Mouse (Mus musculus) testis, adult 2 months (tissue): ENCODE measurements around the gene Wbp4. TPM values are rescaled to one million over a fixed set of nuclear protein-coding genes. Genes with fewer than 3 reads are reported as not detected.
A peak's percentile ranks its signal among the peaks of the same experiment; 100 is the strongest.

Experiments
- H3K27ac ChIP-seq: fragments of 200-500 bp; 2 replicates; pipeline ENCODE4 v1.5.1; 2012; ENCODE audit warnings: low read depth, low read length; ENCODE audit not compliant: control insufficient read depth, insufficient read depth
- H3K27me3 ChIP-seq: fragments of 200-500 bp; 2 replicates; pipeline ENCODE4 v1.6.1; 2012; ENCODE audit warnings: mild to moderate bottlenecking, low read length, moderate library complexity; ENCODE audit not compliant: control insufficient read depth, insufficient read depth
- H3K36me3 ChIP-seq: fragments of 200-500 bp; 2 replicates; pipeline ENCODE4 v1.6.1; 2012; ENCODE audit warnings: mild to moderate bottlenecking, low read length; ENCODE audit not compliant: control insufficient read depth, insufficient read depth
- H3K4me1 ChIP-seq: fragments of 200-500 bp; 2 replicates; pipeline ENCODE4 v1.6.1; 2012; ENCODE audit warnings: low read length; ENCODE audit not compliant: control insufficient read depth, insufficient read depth
- H3K4me3 ChIP-seq: fragments of 200-500 bp; 2 replicates; pipeline ENCODE4 v1.5.1; 2012; ENCODE audit warnings: low read depth, mild to moderate bottlenecking, low read length, moderate library complexity, mixed read lengths; ENCODE audit not compliant: control insufficient read depth
- CTCF ChIP-seq: fragments of 200-500 bp; IDR thresholded peaks from 2 replicates; pipeline ENCODE4 v1.5.1; 2012; ENCODE audit warnings: low read depth, mild to moderate bottlenecking, inconsistent platforms, low read length, moderate library complexity; ENCODE audit not compliant: control insufficient read depth, insufficient read depth, insufficient replicate concordance
- POLR2A ChIP-seq: fragments of 200-500 bp; IDR thresholded peaks from 2 replicates; pipeline ENCODE4 v1.6.1; 2012; ENCODE audit warnings: low read depth, mild to moderate bottlenecking, inconsistent platforms, low read length, moderate library complexity; ENCODE audit not compliant: control insufficient read depth
- polyA plus RNA-seq: library from polyadenylated mRNA; depleted of rRNA; stranded (reverse); fragments of >200 nt; gene quantifications from 2 replicates; pipeline ENCODE4 v1.2.3, GENCODE M21; 2012

The Wbp4 gene
- polyA plus RNA-seq, 1 experiment = 11.2 TPM

DNA sequence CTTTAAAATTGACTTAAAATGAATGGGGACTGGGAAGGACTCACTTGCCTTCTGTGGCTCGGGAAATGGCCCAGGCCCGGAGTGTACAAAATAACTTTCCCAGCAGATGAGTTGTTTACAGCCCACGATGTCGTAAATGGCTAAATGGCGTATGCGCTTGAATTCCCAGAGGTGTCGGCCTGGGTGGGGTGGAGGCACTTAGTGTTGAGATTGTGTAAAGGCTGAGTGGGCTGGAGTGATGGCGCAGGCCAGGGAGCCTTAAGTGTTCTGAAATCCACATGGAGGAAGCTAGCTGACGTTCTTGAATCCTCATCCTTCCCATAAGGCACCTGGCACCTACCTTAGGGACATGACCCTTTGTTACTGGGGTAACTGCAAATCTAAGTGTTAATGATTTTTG lies 7.2 kb upstream of the Wbp4 start:
- no peak for TF ChIP-seq CTCF
- no peaks in the 10 kb centered on the region for H3K36me3 ChIP-seq
- peaks cover 11% of the 10 kb centered on the region for H3K4me1 ChIP-seq
- H3K4me3 ChIP-seq = no peak overlapping the region
- H3K27me3 ChIP-seq = no peaks in the 10 kb centered on the region
- no peak overlapping the region; the same call in 1 of the 2 replicates for H3K27ac ChIP-seq

DNA sequence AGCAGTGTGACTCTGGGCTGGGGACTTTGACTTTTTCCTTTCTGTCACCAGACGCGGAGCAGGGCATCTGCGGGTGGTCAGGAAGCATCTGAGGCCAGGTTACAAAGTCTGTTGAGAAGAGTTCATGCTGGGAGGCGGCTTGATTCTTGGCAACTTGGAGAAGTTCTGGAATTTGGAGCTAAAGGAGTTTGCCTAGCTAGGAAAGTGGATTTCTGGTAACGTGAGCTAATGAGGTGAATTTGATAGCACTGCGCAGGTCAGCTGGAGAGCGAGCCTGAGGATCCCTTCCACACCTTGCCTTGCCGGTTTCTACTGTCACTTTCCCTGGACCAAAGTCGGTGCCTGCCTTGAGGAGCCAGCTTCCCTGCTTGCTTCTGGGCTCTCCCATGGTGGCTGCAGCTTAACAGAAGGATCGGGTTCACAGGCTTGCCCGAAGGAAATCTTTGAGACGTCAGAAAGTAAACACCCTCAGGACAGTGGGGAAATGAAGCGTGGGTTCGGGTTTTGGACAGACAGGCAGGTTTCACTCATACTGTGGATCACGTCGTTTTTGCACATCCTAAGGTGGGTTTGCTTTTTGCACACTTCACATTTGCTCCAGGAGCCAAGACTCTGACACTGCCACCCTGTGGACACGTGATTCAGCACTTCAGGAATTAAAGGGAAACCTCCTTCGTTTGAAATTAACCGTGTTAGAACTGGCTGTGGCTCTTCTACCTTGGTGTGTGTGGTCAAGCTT lies 5.8 kb upstream of the Wbp4 start:
- Histone ChIP-seq H3K36me3 (no peaks in the 10 kb centered on the region), H3K4me1 (peaks cover 17% of the 10 kb centered on the region)

DNA sequence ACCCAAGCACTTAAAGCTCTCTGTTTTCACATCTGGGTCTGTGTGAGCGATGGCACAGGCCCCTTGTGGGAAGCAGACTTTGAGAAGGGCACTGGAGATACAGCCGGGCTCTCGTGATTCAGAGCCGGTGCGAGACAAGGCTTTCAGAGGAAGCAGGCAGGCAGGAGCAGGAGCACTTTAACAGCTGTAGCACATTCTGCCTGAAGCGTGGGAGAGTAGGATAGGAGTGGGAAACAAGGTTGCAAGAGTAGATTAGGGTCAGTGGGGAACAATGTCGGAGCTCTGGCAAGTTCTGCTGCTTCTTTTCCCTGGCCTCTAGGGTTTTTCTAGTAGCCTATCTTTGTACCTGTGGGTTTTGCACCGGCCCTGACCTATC lies 5.3 kb upstream of the Wbp4 start:
- Histone ChIP-seq H3K4me1 (peaks cover 17% of the 10 kb centered on the region), H3K27me3 (no peaks in the 10 kb centered on the region), H3K36me3 (no peaks in the 10 kb centered on the region), H3K4me3 (peak overlapping the region; percentile 11; the same call in 1 of the 2 replicates), H3K27ac (peak overlapping the region; percentile 74)
- TF ChIP-seq CTCF (no peak), POLR2A (no peak)

More for the DNA sequence above, 5.8 kb upstream of the Wbp4 start:
- no peaks in the 10 kb centered on the region for H3K27me3 ChIP-seq
- H3K27ac ChIP-seq = peak overlapping the region; percentile 74
- peak overlapping the region; percentile 53 for H3K4me3 ChIP-seq
- TF ChIP-seq POLR2A (no peak), CTCF (no peak)

DNA sequence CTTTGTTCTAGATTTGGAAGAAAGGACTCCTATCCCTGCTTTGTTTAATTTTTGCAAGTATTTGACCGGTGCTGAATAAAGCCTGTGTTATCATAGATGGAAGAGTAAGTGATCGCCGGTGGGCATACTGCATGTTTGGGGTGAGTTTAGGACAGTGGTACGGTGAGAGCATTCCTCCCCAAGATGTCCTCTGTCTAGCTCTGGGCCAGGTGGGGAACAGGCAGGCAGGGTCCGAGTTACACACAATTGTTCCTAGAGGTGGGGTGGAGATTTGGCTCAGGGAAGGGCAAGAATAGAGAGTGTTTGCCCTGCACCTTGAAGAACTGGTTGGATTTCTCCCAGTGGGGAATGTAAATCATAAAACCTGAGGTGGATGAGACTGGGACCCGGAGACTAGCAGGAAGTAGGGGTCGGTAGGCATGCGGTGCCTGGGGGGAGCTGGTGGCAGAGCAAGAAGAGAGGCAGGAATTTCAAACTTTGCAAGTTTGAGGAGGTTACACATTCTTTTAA lies 2.3 kb upstream of the Wbp4 start:
- H3K4me1 ChIP-seq = peaks cover 20% of the 10 kb centered on the region
- H3K27ac ChIP-seq = no peak overlapping the region
- TF ChIP-seq CTCF (no peak), POLR2A (no peak)
- H3K4me3 ChIP-seq = no peak overlapping the region
- H3K27me3 ChIP-seq = no peaks in the 10 kb centered on the region
- no peaks in the 10 kb centered on the region for H3K36me3 ChIP-seq

DNA sequence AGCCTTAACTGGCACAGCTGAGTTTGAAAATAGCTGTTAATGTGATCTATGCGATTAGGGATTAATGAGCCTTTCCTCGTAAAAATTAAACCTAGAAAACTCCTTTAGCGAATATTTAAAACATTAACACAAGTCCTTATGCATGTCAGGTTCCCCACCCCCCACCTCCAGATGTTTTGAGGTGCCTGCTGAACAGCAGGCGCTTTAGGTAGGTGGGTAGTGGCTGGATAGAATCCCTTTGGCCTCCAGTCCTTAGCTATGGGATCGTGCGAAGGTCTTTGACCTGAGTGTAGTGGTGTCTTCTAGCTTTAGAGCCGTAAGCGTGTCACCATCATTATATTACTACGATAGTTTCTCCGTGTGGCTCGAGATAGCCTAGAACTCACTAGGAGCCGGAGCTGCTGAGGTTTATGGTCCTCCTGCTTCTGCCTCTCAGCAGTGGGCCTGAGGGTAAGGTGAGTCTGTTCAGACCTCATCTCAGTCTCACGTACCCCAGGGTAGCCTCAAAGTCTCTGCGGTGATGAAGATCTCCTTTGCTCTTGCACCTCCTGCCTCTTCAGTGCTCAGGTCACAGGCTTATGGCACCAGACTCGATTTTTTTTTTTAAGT lies 1.5 kb upstream of the Wbp4 start:
- no peaks in the 10 kb centered on the region for H3K27me3 ChIP-seq
- peak overlapping the region; percentile 30; the same call in 1 of the 2 replicates for H3K27ac ChIP-seq
- H3K4me1 ChIP-seq = peaks cover 18% of the 10 kb centered on the region
- H3K36me3 ChIP-seq = no peaks in the 10 kb centered on the region
- TF ChIP-seq POLR2A (no peak), CTCF (no peak)
- H3K4me3 ChIP-seq = peak overlapping the region; percentile 3; the same call in 1 of the 2 replicates

DNA sequence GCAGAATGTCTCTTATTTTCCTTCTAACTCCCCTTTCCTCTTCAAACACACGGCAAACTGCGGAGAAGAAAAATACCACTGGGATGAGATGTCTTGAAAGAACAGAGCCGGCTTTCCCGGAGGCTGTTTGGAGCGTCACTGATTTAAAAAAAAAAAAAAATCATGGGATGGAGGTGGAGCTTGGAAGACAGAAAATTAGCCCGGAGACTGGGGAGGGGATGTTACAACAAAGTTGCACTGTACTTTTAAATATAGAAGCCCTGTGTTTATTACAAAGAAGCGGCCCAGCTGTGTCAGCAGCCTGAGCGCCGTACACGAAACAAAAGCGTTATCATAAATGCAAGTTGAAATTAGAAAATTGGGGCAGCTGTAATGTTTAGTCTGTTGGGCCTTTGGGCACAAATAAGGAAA lies 936 bp upstream of the Wbp4 start:
- Histone ChIP-seq H3K27me3 (no peaks in the 10 kb centered on the region), H3K4me1 (peaks cover 17% of the 10 kb centered on the region), H3K36me3 (no peaks in the 10 kb centered on the region), H3K4me3 (peak overlapping the region; percentile 91), H3K27ac (peak overlapping the region; percentile 30; the same call in 1 of the 2 replicates)
- TF ChIP-seq CTCF = no peak
- no peak for TF ChIP-seq POLR2A

DNA sequence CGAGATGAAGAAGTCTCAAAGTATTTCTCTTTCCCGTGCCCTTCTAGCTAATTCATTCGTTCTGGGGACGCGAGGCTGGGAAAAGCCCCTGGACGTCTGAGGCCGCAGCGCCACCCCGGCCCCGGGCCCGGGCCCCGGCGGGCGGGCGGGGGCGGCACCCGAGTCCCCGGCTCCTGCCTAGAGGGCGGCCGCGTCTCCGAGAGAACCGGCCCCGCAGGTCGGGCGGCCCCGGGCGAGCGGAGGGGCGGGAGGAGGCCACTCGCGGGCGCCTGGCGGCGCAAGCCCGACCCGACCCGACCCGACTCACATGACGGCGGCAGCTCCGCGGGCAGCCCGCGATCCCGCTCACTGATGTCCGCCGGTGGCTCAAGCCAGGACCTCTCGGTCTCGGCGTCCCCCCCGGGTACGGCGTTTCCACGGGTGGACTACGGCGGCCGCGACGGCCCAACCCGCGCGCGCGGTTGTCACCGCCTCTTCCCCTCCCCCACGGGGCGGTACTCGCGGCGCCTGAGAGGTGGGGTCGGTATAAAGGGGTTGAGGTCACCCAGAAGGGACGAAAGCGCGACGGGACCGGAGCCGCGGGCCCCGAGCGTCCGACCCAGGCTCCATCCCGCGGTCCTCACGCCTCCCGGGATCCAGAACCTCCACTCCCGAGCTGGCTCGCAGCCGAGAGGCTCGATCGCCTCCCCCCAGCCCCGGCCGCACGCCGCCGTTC lies 539 bp downstream of the Wbp4 start, which contains the start of gene Elf1:
TSS of gene Elf1 (plus strand) at position 571 of the 715 bp plus-strand sequence.
- no peak for TF ChIP-seq CTCF
- peak; percentile 66 for TF ChIP-seq POLR2A
- Histone ChIP-seq H3K27ac (peak within 1 kb of the TSS; percentile 93), H3K27me3 (no peaks in the 10 kb centered on the region), H3K4me3 (peak within 1 kb of the TSS; percentile 91), H3K36me3 (no peaks in the 10 kb centered on the region; the same call in 1 of the 2 replicates), H3K4me1 (peaks cover 8% of the 10 kb centered on the region)
